Mouse (Mus musculus): ENCODE results near the gene Ano7.

Ano7 gene

DNA sequence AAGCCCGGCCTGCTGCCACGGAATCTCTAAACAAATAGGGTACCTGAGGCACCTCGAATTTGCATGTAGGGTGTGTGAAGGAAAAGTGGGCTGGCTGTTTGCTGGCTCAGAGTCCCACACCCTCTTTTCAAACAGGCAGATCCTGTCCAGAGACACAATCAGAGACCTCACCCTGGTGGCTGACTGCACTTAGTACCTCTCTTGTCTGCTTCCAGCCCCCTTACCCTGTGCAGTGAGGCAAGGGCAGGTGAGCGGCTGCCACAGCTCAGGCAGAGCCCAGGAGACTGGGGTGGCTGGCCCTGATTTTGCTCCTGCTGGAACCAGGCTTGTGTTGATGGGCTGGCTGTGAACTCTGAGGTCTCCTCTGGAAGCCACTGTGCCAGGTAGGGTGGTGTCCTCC is at the start of gene Ano7:
Ano7 (plus strand) TSS at position 266 of the 400 bp plus-strand sequence.
- DNase-seq = no peak

- no peak for DNase-seq
These were observed 49.8 kb upstream of the Ano7 start for GRCm38 (mm10) chr1:93323973-93324372.

- DNase-seq = no peak
These were observed 47.3 kb upstream of the Ano7 start for GRCm38 (mm10) chr1:93326446-93326845.

DNA sequence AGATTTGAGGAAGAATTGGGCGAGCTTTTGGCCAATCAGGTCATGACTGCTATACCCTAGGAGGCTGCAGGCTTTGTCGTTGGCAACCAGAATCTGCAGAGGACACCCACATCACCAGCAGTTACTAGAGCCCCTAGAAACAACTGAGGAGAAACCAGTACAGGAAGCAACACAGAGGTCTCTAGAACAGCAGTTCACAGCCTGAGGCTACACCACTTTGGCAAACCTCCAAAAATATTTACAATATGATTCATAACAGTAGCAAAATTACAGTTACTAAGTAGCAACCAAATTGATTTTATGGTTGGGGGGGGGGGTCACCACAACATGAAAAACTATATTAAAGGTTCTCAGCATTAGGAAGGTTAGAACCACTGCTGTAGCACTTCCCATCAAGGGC is 39.1 kb upstream of the Ano7 start:
- DNase-seq = no peak

- DNase-seq = peak; percentile 91
These were observed 30.9 kb upstream of the Ano7 start, which contains the start of the genes Ppp1r7 and Pask for GRCm38 (mm10) chr1:93342648-93343503. Gene Ppp1r7, plus strand, starts transcription at chr1:93342854. Gene Pask, minus strand, starts transcription at chr1:93343482.

DNA sequence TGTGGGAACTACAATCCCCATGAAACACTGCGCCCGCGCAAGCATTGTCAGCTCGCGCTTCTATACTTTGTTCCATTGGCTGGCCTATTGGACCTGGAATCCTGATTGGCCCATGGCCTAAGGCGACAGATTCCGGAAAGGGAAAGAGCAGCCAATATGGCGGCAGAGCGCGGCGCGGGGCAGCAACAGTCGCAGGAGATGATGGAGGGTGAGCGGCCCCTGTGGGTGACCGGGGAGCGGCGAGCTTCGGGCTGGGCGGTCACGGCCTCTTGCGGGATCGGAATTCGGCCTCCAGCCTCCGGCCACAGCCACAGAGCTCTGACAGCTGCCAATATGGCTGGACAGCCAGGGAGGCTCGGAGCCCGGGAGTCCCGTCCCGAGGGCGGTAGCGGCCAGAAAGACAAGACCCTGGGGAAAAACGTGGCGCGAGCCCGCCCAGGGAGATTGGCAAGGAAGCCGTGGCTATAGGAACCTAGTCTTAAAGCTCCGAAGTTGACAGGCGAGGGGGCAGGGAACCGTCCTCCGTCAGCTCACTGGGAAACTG is 30.2 kb upstream of the Ano7 start:
- peak; percentile 92 for DNase-seq

DNA sequence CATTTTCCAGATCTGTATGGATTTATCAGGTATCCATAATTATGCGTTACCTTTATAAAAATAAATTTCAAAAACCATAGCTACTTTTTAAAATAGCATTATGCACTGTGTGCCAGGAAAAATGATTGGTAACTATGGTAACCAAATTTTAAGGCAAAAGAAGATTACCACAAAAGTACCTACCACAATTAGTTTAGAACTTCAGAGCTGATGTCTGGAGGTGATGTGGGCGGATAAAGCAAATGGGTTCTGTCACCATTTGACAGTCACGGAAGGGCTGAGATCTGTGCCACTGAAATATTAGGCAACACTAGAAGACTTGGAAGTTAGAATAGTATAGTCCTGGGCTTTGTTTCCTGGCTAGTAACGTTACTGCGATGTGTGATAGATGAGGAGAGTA is 26.6 kb upstream of the Ano7 start:
- no peak for DNase-seq

DNA sequence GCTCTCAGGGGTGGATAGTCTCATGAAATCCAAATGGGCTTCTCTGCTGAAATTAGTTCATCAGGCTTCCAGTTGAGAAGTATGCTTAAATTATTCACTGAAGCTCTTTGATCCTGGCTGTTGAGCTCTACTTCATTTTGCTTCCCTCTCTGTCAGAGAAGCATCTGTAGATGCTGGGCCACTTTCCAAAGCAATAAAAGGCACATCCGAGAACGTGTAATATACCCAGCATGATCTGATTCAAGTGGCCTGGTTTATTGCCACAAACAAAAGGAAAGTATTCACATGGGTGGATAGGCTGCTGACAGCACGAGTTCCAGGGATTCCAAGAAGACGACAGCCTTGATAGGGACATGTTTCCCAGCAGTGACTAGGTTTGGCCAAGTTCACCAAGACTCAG is 24.0 kb upstream of the Ano7 start:
- no peak for DNase-seq

- DNase-seq = no peak
These were observed 21.0 kb upstream of the Ano7 start for GRCm38 (mm10) chr1:93352724-93353123.

- DNase-seq = no peak
These were observed 11.1 kb upstream of the Ano7 start for GRCm38 (mm10) chr1:93362661-93363060.

- no peak for DNase-seq
These were observed 8.1 kb upstream of the Ano7 start for GRCm38 (mm10) chr1:93365641-93366040.

DNA sequence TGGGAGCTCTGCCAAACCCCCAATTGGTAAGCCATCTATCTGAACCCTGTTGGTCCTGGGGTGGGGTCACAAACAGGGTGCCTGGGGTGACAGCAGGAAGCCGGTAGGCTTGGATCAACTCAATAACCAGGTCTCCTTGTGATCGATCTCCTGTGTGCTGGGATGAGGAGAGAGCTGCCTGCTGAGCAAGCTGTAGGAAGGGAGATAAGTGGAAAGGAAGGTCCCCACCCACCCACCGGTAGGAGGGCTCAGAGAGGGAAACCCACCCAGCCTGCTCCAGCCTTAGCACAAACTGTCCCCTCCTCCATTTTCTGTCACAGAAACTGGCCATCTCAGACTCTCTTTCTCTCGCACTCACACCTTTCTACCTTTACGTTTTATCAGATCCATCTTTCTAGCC is 3.6 kb downstream of the Ano7 start:
- no peak for DNase-seq

DNA sequence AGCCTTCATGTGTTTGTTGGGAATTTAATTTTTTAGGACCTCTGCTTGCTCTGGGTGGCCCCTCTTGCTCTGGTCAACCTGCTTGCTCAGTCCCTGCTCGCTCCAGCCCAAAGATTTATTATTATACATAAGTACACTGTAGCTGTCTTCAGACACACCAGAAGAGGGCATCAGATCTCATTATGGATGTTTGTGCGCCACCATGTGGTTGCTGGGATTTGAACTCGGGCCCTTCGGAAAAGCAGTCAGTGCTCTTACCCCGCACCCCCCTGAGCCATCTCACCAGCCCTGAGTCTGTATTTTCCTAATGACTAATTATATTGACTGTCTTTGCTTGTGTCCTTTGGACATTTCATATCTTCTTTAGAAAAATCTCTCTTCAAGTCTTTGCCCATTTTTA is 5.4 kb downstream of the Ano7 start:
- DNase-seq = no peak

DNA sequence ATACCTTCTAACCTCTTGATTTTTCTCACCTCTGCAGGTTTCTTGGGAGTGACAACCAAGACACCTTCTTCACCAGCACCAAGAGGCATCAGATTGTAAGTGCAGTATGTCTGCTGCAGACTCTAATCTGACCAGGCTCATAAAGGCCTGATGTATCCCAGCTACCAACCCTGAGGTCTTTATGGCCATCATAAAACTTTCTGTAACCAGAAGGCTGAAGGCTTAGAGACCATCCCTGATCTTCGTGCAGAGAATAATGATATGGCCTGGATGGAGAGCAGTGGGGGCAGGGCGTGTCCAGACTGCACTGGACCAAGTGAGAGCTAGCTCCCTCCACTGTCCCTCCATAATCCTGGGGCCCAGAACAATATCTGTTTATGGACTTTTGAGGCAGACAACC is 13.5 kb downstream of the Ano7 start:
- no peak for DNase-seq

DNA sequence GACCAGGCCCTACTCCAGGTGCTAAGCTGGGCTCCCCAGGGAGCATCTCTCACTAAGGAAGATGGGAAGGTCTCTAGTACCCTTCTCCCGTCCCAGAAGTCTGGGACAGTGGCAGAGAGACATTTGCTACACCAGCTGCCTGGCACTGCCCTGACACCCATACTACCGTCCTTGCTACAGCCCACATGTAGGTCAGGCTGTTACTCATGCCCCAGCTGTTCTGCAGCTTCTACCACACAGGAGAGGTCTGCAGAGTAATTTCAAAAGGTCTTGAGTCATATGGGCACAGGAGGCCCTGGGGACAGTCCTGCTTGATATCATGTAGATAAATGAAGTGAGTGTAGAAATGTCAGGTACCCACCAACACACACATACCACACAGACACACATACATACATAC is 15.2 kb downstream of the Ano7 start:
- DNase-seq = no peak

DNA sequence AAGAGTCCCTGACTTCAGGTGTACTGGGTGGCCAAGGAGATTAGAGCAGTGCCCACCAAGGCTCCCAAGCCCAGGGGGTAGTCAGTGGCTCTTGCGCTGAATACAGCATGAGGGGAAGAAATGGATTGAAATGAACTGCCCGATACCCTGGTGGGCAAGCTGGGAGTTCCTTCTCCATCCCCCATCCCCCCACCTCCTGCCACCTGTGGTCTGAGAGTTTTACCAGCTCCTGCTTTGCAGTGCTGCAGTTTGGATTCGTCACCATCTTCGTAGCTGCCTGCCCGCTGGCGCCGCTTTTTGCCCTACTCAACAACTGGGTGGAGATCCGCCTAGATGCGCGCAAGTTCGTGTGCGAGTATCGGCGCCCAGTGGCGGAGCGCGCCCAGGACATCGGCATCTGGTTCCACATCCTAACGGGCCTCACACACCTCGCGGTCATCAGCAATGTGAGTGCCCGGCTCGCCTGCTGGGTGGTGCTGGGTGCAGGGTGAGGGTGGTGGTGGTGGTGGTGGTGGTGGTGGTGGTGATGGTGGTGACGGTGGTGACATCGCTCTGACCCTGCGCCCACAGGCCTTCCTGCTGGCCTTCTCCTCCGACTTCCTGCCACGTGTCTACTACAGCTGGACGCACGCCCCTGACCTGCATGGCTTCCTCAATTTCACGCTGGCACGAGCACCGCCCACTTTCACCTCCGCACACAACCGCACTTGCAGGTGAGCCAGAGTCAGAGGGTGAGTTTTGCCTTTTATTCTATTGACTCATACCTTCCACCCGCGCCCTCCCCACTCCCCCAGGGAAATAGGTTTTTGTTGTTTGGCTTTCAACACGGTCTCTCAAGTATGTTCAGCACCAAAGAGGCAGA is 27.7 kb downstream of the Ano7 start:
- no peak for DNase-seq

DNA sequence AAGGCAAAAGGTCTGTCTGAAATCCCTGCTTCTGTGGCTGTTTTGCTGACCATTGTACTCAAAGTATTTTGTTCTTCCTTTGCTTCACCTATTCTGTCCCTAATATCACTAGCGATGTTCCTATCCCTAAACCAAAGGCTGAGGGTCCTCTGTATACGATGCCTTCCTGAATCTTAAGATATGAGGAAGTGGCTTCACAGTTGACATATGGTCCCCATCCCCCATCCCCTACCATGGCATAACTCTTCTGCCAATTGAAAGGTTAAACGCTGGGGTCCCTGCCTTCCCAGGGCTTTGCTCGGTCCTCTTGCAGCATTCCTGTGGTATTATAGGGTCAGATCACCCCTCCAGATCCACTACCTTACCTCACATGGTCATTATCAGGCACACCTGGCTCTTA is 29.7 kb downstream of the Ano7 start:
- DNase-seq = no peak

GRCm38 (mm10) chr1:93432087-93432486 is 58.4 kb downstream of the Ano7 start:
- DNase-seq = no peak

DNA sequence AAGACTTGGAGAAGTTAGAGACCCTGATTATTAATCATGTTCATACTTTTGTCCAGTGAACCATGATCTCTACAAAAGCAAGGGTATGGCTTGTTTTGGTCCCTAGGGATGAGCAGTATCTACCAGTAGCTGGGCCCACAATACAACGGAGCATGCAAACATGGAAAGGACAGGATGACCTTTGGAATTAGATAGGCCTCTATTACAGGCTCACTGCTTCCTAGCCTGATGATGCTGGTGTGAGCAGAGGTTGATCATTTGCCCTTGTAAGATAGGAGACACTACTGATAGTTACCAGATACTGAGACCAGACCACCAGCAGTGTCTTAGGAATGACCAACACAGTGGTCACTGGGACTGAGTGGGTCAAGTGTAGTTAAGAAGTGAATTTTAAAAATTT is 65.6 kb downstream of the Ano7 start:
- no peak for DNase-seq

DNA sequence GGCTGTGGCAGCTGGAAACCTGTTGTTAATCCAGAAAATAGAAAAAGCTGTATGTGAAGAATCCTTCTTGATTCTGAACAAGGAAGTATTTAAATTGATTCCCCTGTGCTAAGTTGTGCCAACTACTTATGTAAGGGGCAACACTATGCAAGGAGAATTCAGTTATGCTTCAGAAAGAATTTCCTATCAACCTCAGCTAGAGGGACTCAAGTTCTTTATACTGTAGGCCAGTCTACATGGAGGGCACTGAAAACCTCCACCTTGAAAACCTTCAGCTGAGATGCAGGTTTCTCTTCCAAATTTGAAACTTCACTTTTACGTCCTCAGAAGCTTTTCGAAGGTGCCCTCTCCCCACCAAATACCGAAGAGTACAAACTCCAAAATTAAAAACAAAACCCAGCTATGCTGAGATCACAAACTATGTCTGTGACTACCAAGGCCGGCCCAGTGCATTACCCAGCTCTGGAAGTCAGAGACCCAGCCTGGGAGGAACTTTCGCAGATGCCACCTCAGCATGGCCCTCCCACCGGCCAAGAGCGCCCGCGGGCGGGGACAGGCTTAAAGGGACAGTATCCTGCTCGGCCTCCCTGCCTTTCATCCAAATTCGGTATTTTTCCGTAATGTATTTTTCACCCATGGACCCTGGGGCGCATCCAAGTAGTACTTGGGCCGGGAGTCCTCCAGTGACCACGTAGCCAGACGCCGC is 70.8 kb downstream of the Ano7 start:
- peak; percentile 52 for DNase-seq

GRCm38 (mm10) chr1:93445111-93445821 is 71.5 kb downstream of the Ano7 start:
- DNase-seq = peak; percentile 69

GRCm38 (mm10) chr1:93445822-93446162 is 72.1 kb downstream of the Ano7 start:
- DNase-seq = no peak
